In genomic region chr7:70848016-70848776, GRCm38 (mm10) we compare ENCODE assay signal across 19 mouse cellular contexts.
DNase-seq lines count a peak whose midpoint lies in the region; ATAC-seq and TF ChIP-seq lines count a peak whose summit lies in the region.
"Had no signal": no experiment of that assay in that cellular context is flagged by ENCODE, and none has a peak within 500 bp of the region (broad histone marks: within the 10 kb centered on the region; RNA-seq: fewer than 3 reads in every experiment).

No protein-coding gene starts in this region.

- WGBS in kidney, embryonic 15.5 days = 24% methylated on average over 4 of the region's 4 CpGs
- 30% methylated on average over 4 of the region's 4 CpGs for WGBS in hindbrain, embryonic 12.5 days
- 4% methylated on average over 4 of the region's 4 CpGs for WGBS in neural tube, embryonic 12.5 days
- 61% methylated on average over 4 of the region's 4 CpGs for WGBS in forebrain, embryonic 16.5 days

- H3K27ac ChIP-seq in kidney, embryonic 15.5 days = peak overlapping the region; percentile 79
- 0 out of 2 replicates have a peak overlapping the region, but pooled peaks have one; percentile 7 for H3K27ac ChIP-seq in hindbrain, embryonic 12.5 days
- H3K27ac ChIP-seq in neural tube, embryonic 12.5 days = no peak overlapping the region
- H3K27ac ChIP-seq in forebrain, embryonic 16.5 days (ENCODE audit: low read length) = no peak overlapping the region
- H3K27ac ChIP-seq in left cerebral cortex, adult 2 months = no peak overlapping the region
- H3K27ac ChIP-seq: embryonic facial prominence, embryonic 12.5 days; intestine, embryonic 15.5 days; midbrain, embryonic 13.5 days had no signal

- H3K36me3 ChIP-seq in kidney, embryonic 15.5 days = no peaks in the 10 kb centered on the region
- H3K36me3 ChIP-seq in hindbrain, embryonic 12.5 days = no peaks in the 10 kb centered on the region
- H3K36me3 ChIP-seq in neural tube, embryonic 12.5 days = no peaks in the 10 kb centered on the region
- H3K36me3 ChIP-seq in forebrain, embryonic 16.5 days (ENCODE audit: control insufficient read depth, insufficient read depth) = no peaks in the 10 kb centered on the region
- H3K36me3 ChIP-seq: embryonic facial prominence, embryonic 12.5 days; intestine, embryonic 15.5 days; midbrain, embryonic 13.5 days had no signal

- peak overlapping the region; percentile 4; the same call in 1 of the 2 replicates for H3K4me2 ChIP-seq in kidney, embryonic 15.5 days
- no peak overlapping the region for H3K4me2 ChIP-seq in hindbrain, embryonic 12.5 days (replicated peaks)
- peak overlapping the region; percentile 0; the same call in 1 of the 2 replicates for H3K4me2 ChIP-seq in neural tube, embryonic 12.5 days (replicated peaks)
- no peak overlapping the region for H3K4me2 ChIP-seq in forebrain, embryonic 16.5 days (ENCODE audit: low read length)
- H3K4me2 ChIP-seq: embryonic facial prominence, embryonic 12.5 days; intestine, embryonic 15.5 days; midbrain, embryonic 13.5 days had no signal

- no peaks in the 10 kb centered on the region for H3K27me3 ChIP-seq in kidney, embryonic 15.5 days
- peaks cover 2% of the 10 kb centered on the region; the same call in 1 of the 2 replicates for H3K27me3 ChIP-seq in hindbrain, embryonic 12.5 days
- no peaks in the 10 kb centered on the region for H3K27me3 ChIP-seq in neural tube, embryonic 12.5 days (replicated peaks)
- H3K27me3 ChIP-seq in forebrain, embryonic 16.5 days (replicated peaks; ENCODE audit: control insufficient read depth, insufficient read depth, low read length) = no peaks in the 10 kb centered on the region
- H3K27me3 ChIP-seq: embryonic facial prominence, embryonic 12.5 days; intestine, embryonic 15.5 days; midbrain, embryonic 13.5 days had no signal

- peaks cover 22% of the 10 kb centered on the region for H3K4me1 ChIP-seq in kidney, embryonic 15.5 days
- H3K4me1 ChIP-seq in hindbrain, embryonic 12.5 days = peaks cover 16% of the 10 kb centered on the region
- H3K4me1 ChIP-seq in neural tube, embryonic 12.5 days = peaks cover 21% of the 10 kb centered on the region
- no peaks in the 10 kb centered on the region for H3K4me1 ChIP-seq in forebrain, embryonic 16.5 days (replicated peaks; ENCODE audit: control insufficient read depth, insufficient read depth, low read length)
- H3K4me1 ChIP-seq: intestine, embryonic 15.5 days; midbrain, embryonic 13.5 days had no signal

- no peak overlapping the region for H3K9ac ChIP-seq in kidney, embryonic 15.5 days
- H3K9ac ChIP-seq in hindbrain, embryonic 12.5 days = no peak overlapping the region
- H3K9ac ChIP-seq in neural tube, embryonic 12.5 days = no peak overlapping the region
- no peak overlapping the region for H3K9ac ChIP-seq in forebrain, embryonic 16.5 days (replicated peaks; ENCODE audit: low read depth, low read length)
- H3K9ac ChIP-seq: embryonic facial prominence, embryonic 12.5 days; intestine, embryonic 15.5 days; midbrain, embryonic 13.5 days had no signal

- no peak for DNase-seq in kidney, postnatal 36 days
- peak; percentile 65 for DNase-seq in embryo, embryonic 10 days (ENCODE audit: low spot score)
- no peak for DNase-seq in right cerebral cortex, postnatal 14 days
- DNase-seq in left cerebral cortex, adult 2 months (ENCODE audit: extremely low spot score in 1 of 2, low spot score in 2 of 2) = no peak
- DNase-seq: cerebellum, postnatal 10 days; gastrocnemius, postnatal 10 days; layer of hippocampus, postnatal 36 days; left cerebral cortex, postnatal 4 days; lung, adult 18-20 months; lung, postnatal 4 days; right cerebral cortex, postnatal 25 days; thymus, postnatal 4 days had no signal

- no peak for TF ChIP-seq CTCF in left cerebral cortex, adult 2 months (IDR thresholded peaks at IDR 0.05)

- peak; percentile 93 for ATAC-seq in kidney, embryonic 15.5 days (replicated peaks; ENCODE audit: low FRiP score)
- ATAC-seq in hindbrain, embryonic 12.5 days (ENCODE audit: low FRiP score) = peak; percentile 85; the same call in 1 of the 2 replicates
- ATAC-seq in neural tube, embryonic 12.5 days (ENCODE audit: low FRiP score, low read depth) = peak; percentile 98
- ATAC-seq in forebrain, embryonic 16.5 days = no peak
- ATAC-seq: intestine, embryonic 15.5 days; midbrain, embryonic 13.5 days had no signal

- intact Hi-C loops in left cerebral cortex, adult 2 months (cut with DNase I) = no loop called here

- H3K4me3 ChIP-seq in kidney, embryonic 15.5 days (replicated peaks) = no peak overlapping the region
- no peak overlapping the region for H3K4me3 ChIP-seq in hindbrain, embryonic 12.5 days
- H3K4me3 ChIP-seq in neural tube, embryonic 12.5 days = no peak overlapping the region
- H3K4me3 ChIP-seq in forebrain, embryonic 16.5 days (replicated peaks; ENCODE audit: low read length) = no peak overlapping the region
- no peak overlapping the region for H3K4me3 ChIP-seq in left cerebral cortex, adult 2 months
- H3K4me3 ChIP-seq: embryonic facial prominence, embryonic 12.5 days; intestine, embryonic 15.5 days; midbrain, embryonic 13.5 days had no signal

- no peaks in the 10 kb centered on the region for H3K9me3 ChIP-seq in kidney, embryonic 15.5 days (replicated peaks)
- no peaks in the 10 kb centered on the region for H3K9me3 ChIP-seq in hindbrain, embryonic 12.5 days (replicated peaks)
- no peaks in the 10 kb centered on the region for H3K9me3 ChIP-seq in neural tube, embryonic 12.5 days
- no peaks in the 10 kb centered on the region for H3K9me3 ChIP-seq in forebrain, embryonic 16.5 days (ENCODE audit: control insufficient read depth, low read length)
- H3K9me3 ChIP-seq: embryonic facial prominence, embryonic 12.5 days; intestine, embryonic 15.5 days; midbrain, embryonic 13.5 days had no signal

Comparison
In these comparisons a context has a peak if more than half of its experiments do, and no peak if none do; other contexts are left out.
1. H3K27ac ChIP-seq: peak in kidney, embryonic 15.5 days (single experiment) and hindbrain, embryonic 12.5 days (single experiment); none in neural tube, embryonic 12.5 days (single experiment), forebrain, embryonic 16.5 days (single experiment) and left cerebral cortex, adult 2 months (single experiment).
2. H3K4me2 ChIP-seq: peak in kidney, embryonic 15.5 days (single experiment) and neural tube, embryonic 12.5 days (single experiment); none in hindbrain, embryonic 12.5 days (single experiment) and forebrain, embryonic 16.5 days (single experiment).